Mouse (Mus musculus) limb, embryonic 14.5 days (tissue): ENCODE measurements around the gene Itsn2. TPM values are rescaled to one million over a fixed set of nuclear protein-coding genes. Genes with fewer than 3 reads are reported as not detected.

ENCODE experiments used
- ATAC-seq: fragments of 200-750 bp; cut with Nextera tagmentation; 2 replicates; pipeline ENCODE4 v1.8.0; 2017; ENCODE audit warnings: low read depth, moderate number of reproducible peaks, moderate TSS enrichment; ENCODE audit not compliant: low FRiP score
- DNase-seq: peaks from one replicate; pipeline ENCODE4 v3.0.0-alpha.2; 2015; ENCODE audit warnings: low spot score
- H3K27ac ChIP-seq: fragments of 300-500 bp; sonication (generic); replicated peaks from 2 replicates; pipeline ENCODE4 v1.5.1; 2014; ENCODE audit warnings: low read depth, mild to moderate bottlenecking, low read length, moderate library complexity, mixed read lengths
- H3K27me3 ChIP-seq: fragments of 300-500 bp; sonication (generic); 2 replicates; pipeline ENCODE4 v1.6.1; 2014; ENCODE audit warnings: low read length, mixed read lengths; ENCODE audit not compliant: control insufficient read depth, insufficient read depth
- H3K36me3 ChIP-seq: fragments of 300-500 bp; sonication (generic); 2 replicates; pipeline ENCODE4 v1.6.1; 2014; ENCODE audit warnings: mild to moderate bottlenecking, low read length, moderate library complexity, mixed read lengths; ENCODE audit not compliant: control insufficient read depth, insufficient read depth
- H3K4me1 ChIP-seq: fragments of 300-500 bp; sonication (generic); 2 replicates; pipeline ENCODE4 v1.6.1; 2014; ENCODE audit warnings: antibody characterized with exemption, low read length, mixed read lengths; ENCODE audit not compliant: control insufficient read depth, insufficient read depth
- H3K4me2 ChIP-seq: fragments of 300-500 bp; sonication (generic); replicated peaks from 2 replicates; pipeline ENCODE4 v1.6.1; 2014; ENCODE audit warnings: low read depth, mild to moderate bottlenecking, low read length, moderate library complexity; ENCODE audit not compliant: severe bottlenecking
- H3K4me3 ChIP-seq: fragments of 300-500 bp; sonication (generic); replicated peaks from 2 replicates; pipeline ENCODE4 v1.5.1; 2014; ENCODE audit warnings: low read length
- H3K9ac ChIP-seq: fragments of 300-500 bp; sonication (generic); 2 replicates; pipeline ENCODE4 v1.6.1; 2014; ENCODE audit warnings: mild to moderate bottlenecking, low read depth, low read length, moderate library complexity; ENCODE audit not compliant: severe bottlenecking
- H3K9me3 ChIP-seq: fragments of 300-500 bp; sonication (generic); 2 replicates; pipeline ENCODE4 v1.6.1; 2016; ENCODE audit warnings: low read length; ENCODE audit not compliant: control insufficient read depth
- POLR2A ChIP-seq: fragments of 200-500 bp; IDR thresholded peaks from 2 replicates; pipeline ENCODE4 v1.8.0; 2012; ENCODE audit warnings: inconsistent platforms, mild to moderate bottlenecking, moderate library complexity, borderline replicate concordance; ENCODE audit not compliant: insufficient read depth, insufficient read length; ENCODE audit errors: extremely low read depth
- WGBS: fragments of 180-500 bp; shearing (Covaris S2); extraction: QIAGEN DNeasy Blood & Tissue Kit; methylation state at CpG from one replicate; pipeline ENCODE4 v1.1.7; 2014; 5-methylcytosine and 5-hydroxymethylcytosine counted together
- polyA plus RNA-seq, 2 experiments: library from polyadenylated mRNA; depleted of rRNA in 1 of 2; stranded (reverse) in 1 of 2; unstranded in 1 of 2; fragments of >200 nt; fragmentation: Nextera tagmentation in 1 of 2; extraction: Ambion mirVana in 1 of 2; gene quantifications; 2 replicates each; pipeline versions ENCODE4 v1.2.1 to v1.2.3; 2012 to 2014

Itsn2 gene
- polyA plus RNA-seq, 2 experiments, result 31.1 to 49.3 TPM

DNA sequence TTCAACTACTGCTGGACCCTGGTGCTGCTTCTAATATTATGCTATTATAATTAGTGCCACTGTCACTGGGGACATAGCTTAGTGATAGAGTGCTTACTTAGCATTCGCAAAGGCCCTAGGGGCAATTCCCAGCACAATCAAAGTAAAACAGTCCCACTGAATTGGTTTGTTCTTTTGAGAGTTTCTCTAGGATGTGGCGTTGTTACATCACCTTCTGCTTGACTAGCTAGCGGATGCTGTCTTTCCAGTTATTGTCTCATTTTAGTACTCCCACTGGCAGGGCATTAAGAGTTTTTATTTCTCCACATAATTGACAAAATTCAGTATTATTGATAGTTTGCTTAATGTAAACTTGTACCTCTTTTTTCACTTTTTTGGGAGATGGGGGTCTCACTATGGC is 34.4 kb upstream of the Itsn2 start:
- Histone ChIP-seq H3K9me3 (no peaks in the 10 kb centered on the region), H3K9ac (no peak overlapping the region), H3K27me3 (no peaks in the 10 kb centered on the region), H3K27ac (no peak overlapping the region), H3K36me3 (no peaks in the 10 kb centered on the region), H3K4me1 (no peaks in the 10 kb centered on the region), H3K4me3 (no peak overlapping the region), H3K4me2 (no peak overlapping the region)
- WGBS, result 86% methylated on average over 3 of the region's 3 CpGs
- DNase-seq (no peak), ATAC-seq (no peak)
- TF ChIP-seq POLR2A, result no peak

DNA sequence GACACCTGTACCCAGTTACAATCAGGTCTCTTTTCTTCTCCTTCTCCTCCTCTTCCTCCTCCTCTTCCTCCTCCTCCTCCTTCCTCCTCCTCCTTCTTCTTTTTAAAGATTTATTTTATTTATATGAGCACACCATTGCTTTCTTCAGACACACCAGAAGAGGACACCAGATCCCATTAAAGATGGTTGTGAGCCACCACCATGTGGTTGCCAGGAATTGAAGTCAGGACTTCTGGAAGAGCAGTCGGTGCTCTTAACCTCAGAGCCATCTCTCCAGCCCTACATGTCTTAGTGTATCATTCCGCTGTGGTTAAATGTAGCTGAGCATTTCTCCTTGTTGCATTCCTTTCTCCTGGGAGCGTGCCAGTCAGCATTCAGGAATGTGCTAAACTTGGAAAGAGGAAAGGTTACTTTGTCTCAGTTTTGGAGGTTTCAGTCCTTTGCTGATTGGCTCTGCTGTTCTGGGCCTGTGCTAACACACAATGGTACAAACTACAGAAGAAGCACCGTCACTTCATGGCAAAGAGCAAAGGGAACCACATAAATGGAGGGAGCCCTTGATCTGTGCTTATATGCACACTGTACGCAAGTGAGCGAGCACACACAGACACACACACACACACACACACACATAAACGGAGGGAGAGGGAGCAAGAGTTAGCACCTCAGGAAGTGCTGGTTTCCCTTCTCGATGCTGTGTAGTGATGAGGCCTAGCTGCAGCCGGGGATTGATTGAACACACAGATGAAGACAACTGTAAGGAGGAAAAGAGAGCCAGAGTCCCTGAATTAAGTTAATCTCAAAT is 33.8 kb upstream of the Itsn2 start:
- no peaks in the 10 kb centered on the region for H3K9me3 ChIP-seq
- DNase-seq, result peak; percentile 80
- no peak overlapping the region for H3K4me2 ChIP-seq
- no peaks in the 10 kb centered on the region for H3K36me3 ChIP-seq
- H3K4me1 ChIP-seq, result no peaks in the 10 kb centered on the region
- no peak overlapping the region for H3K27ac ChIP-seq
- 0 out of 2 replicates have a peak, but pooled peaks have one; percentile 55 for ATAC-seq
- no peak overlapping the region for H3K4me3 ChIP-seq
- TF ChIP-seq POLR2A, result no peak
- 61% methylated on average over 9 of the region's 9 CpGs for WGBS
- no peak overlapping the region for H3K9ac ChIP-seq
- H3K27me3 ChIP-seq, result no peaks in the 10 kb centered on the region

DNA sequence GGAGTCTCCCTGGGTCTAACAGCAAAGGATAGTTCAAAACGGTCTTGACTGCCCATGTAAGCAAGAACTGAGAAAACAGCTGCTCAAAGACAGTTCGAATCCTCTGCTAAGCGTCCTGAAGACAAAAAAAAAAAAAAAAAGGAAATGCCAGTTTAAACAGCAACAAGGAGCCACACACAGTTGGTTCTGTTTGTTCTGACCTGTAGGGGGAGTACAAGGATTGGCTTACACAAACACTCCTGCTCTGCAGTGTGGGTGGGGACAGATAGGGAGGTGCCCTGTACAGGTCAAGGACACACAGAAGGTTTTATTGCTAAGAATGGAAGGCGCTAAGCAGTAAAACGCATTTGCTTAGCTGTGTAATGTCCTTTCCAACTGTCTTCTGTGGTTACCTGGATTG is 20.6 kb upstream of the Itsn2 start:
- Histone ChIP-seq H3K4me3 (no peak overlapping the region), H3K9ac (no peak overlapping the region), H3K27ac (no peak overlapping the region), H3K9me3 (no peaks in the 10 kb centered on the region), H3K4me1 (no peaks in the 10 kb centered on the region), H3K27me3 (no peaks in the 10 kb centered on the region), H3K36me3 (no peaks in the 10 kb centered on the region), H3K4me2 (no peak overlapping the region)
- TF ChIP-seq POLR2A, result no peak
- ATAC-seq, result no peak
- peak; percentile 39 for DNase-seq
- WGBS, result 27% methylated on average over 5 of the region's 5 CpGs

DNA sequence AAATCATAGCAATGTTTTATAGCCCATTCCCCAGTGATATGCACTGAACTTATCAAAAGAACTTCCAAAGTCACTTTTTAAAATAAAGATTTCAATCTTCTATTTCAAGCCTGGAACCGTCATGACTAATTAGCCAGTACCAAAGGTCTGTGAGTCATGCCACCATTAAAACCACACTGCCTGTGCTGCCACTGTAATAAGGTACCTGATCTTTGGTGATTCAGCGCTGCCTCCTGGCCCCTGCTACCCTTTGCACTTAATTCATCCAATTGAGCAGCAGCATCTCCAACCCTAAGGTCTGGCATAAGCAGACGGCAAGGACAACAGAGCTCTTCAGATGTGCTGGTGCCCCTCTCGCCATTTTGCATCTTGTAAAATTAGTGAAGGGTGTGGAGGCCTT is 18.4 kb upstream of the Itsn2 start:
- no peak for ATAC-seq
- no peak for DNase-seq
- no peak overlapping the region for H3K9ac ChIP-seq
- no peak overlapping the region for H3K27ac ChIP-seq
- H3K36me3 ChIP-seq, result no peaks in the 10 kb centered on the region
- H3K4me2 ChIP-seq, result no peak overlapping the region
- TF ChIP-seq POLR2A, result no peak
- H3K27me3 ChIP-seq, result no peaks in the 10 kb centered on the region
- no peak overlapping the region for H3K4me3 ChIP-seq
- 65% methylated on average over 4 of the region's 4 CpGs for WGBS
- no peaks in the 10 kb centered on the region for H3K9me3 ChIP-seq
- H3K4me1 ChIP-seq, result no peaks in the 10 kb centered on the region

DNA sequence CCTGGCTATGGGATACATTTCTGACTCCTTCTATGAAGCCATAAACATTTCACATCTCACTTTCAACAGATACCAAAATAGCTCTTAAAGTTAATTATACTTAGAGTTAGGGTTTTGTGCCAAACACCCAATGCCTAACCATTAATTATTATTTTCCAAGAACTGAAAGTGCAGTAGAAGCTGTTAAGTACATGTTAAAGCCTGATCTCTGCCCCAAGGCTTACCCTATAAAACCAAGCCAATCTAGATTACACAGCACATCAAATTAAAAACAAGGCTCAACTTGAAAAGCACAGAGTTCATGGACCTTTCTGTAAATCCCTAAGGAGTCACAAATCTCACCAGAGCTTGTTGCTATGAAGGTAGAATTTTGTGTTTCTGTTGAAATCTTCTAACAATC is 10.1 kb upstream of the Itsn2 start:
- Histone ChIP-seq H3K4me1 (no peaks in the 10 kb centered on the region), H3K4me2 (no peak overlapping the region), H3K27me3 (no peaks in the 10 kb centered on the region), H3K4me3 (no peak overlapping the region), H3K9ac (no peak overlapping the region), H3K27ac (no peak overlapping the region), H3K36me3 (no peaks in the 10 kb centered on the region), H3K9me3 (no peaks in the 10 kb centered on the region)
- DNase-seq (peak; percentile 17), ATAC-seq (no peak)
- no peak for TF ChIP-seq POLR2A

DNA sequence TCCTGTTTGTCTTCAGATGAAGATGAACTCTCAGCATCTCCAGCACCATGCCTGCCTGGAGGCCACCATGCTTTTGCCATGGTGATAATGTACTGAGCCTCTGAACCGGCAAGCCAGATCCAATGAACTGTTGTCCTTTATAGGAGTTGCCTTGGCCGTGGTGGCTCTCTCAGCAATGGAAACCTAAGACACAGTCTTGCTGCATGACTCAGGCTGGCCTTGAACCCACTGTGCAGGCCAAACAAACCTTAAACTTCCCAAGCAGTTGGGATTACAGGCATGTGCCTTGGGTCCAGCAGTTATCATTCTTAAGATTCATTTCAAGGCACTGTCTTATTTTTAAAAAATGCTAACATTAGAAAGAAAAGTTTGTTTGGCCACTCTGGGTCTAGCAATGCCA is 4.6 kb upstream of the Itsn2 start:
- no peak overlapping the region for H3K4me3 ChIP-seq
- H3K4me2 ChIP-seq, result no peak overlapping the region
- no peak overlapping the region for H3K27ac ChIP-seq
- no peaks in the 10 kb centered on the region for H3K36me3 ChIP-seq
- no peak overlapping the region for H3K9ac ChIP-seq
- no peak for TF ChIP-seq POLR2A
- H3K9me3 ChIP-seq, result no peaks in the 10 kb centered on the region
- 90% methylated on average over 2 of the region's 2 CpGs for WGBS
- ATAC-seq (no peak), DNase-seq (no peak)
- no peaks in the 10 kb centered on the region for H3K4me1 ChIP-seq
- no peaks in the 10 kb centered on the region for H3K27me3 ChIP-seq
